Mouse (Mus musculus) megakaryocyte, adult 5-6 weeks (primary cell): Measurements from ENCODE around the gene Trim42. TPM values are rescaled to one million over a fixed set of nuclear protein-coding genes. Genes with fewer than 3 reads are reported as not detected.

ENCODE experiments used
- ATAC-seq: 2 replicates; pipeline ENCODE4 v1.8.0; 2016; ENCODE audit warnings: mild to moderate bottlenecking, inconsistent platforms; ENCODE audit not compliant: poor library complexity, severe bottlenecking
- total RNA-seq, 2 experiments: library from RNA; stranded (forward) in 1 of 2; stranded (reverse) in 1 of 2; fragments of 153-499, 151-499 nt in 1 of 2; fragments of 221-1000, 200-1000 nt in 1 of 2; gene quantifications; 2 replicates each; pipeline versions ENCODE4 v1.2.3 to v1.2.4; 2015 to 2017

The Trim42 gene
- total RNA-seq (2015) = not detected in 2 replicates
- not detected in 2 replicates for total RNA-seq (2017)

- no peak for ATAC-seq
Measured at GRCm38 (mm10) chr9:97369591-97369990, at the start of gene Trim42. Gene Trim42, minus strand, starts transcription at chr9:97369958.

GRCm38 (mm10) chr9:97414876-97415668 is 45.3 kb upstream of the Trim42 start:
- no peak for ATAC-seq

- ATAC-seq = no peak
Measured at GRCm38 (mm10) chr9:97408142-97408541, 38.4 kb upstream of the Trim42 start.

GRCm38 (mm10) chr9:97356441-97356840 is 13.3 kb downstream of the Trim42 start:
- no peak for ATAC-seq

- no peak for ATAC-seq
Measured at GRCm38 (mm10) chr9:97344767-97345297, 24.9 kb downstream of the Trim42 start.

- no peak for ATAC-seq
Measured at GRCm38 (mm10) chr9:97341772-97342171, 28.0 kb downstream of the Trim42 start.

GRCm38 (mm10) chr9:97322846-97323245 is 46.9 kb downstream of the Trim42 start:
- 0 out of 2 replicates have a peak, but pooled peaks have one; percentile 45 for ATAC-seq

- ATAC-seq = no peak
Measured at GRCm38 (mm10) chr9:97322120-97322519, 47.6 kb downstream of the Trim42 start.

GRCm38 (mm10) chr9:97315421-97316055 is 54.2 kb downstream of the Trim42 start:
- peak; percentile 64 for ATAC-seq

GRCm38 (mm10) chr9:97311614-97312013 is 58.1 kb downstream of the Trim42 start:
- ATAC-seq = no peak

- no peak for ATAC-seq
Measured at GRCm38 (mm10) chr9:97309509-97310053, 60.2 kb downstream of the Trim42 start.

GRCm38 (mm10) chr9:97307705-97308485 is 61.9 kb downstream of the Trim42 start:
- peak; percentile 68 for ATAC-seq
